Mouse (Mus musculus) R1 (cell line): ENCODE data around the gene 9230112D13Rik.

Experiments
- DNase-seq: peaks from one replicate; pipeline ENCODE4 v3.0.0-alpha.2; 2018; ENCODE audit warnings: low read depth, low spot score

Gene 9230112D13Rik

DNA sequence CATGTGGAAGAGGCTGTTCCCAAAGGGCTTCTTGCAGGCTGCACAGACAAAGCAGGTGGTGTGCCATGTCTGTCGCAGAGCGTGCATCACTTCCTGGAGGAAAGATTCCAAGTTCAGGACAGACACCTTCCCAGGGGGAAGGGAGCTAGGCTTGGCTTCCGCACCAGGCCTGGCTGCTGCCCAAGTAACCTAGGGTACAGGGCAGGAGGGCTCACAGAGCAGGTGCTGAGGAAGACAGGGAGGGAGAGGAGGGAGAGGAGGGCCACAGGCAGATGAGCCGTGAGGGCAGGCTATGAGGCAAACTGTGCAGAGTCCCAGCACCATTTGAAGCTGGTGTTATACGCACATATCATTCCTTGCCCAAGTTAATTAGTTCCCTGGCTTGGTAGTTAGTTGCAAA, 19.3 kb upstream of the 9230112D13Rik start:
- DNase-seq = peak; percentile 22

DNA sequence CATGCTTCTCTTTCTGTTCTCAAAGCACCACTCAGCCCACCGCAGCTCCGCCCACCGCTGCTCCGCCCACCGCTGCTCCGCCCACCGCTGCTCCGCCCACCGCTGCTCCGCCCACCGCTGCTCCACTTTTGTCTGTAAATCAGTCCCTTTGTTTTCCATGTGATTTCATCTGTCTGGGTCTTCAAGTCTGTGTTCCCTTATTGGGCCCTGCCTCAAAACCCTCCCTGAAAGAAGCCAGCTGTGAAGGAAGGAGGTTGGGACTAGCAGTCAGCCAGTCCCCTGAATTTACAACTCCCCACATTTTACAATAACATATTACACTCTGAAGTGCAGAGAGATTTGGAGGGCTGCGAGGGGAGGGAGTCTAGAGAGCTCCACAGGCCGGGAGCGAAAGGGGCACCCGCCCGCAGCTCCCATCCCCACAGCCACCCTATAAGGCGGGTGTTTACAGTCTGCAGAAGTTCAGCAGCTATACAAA, 18.1 kb upstream of the 9230112D13Rik start:
- peak; percentile 80 for DNase-seq

DNA sequence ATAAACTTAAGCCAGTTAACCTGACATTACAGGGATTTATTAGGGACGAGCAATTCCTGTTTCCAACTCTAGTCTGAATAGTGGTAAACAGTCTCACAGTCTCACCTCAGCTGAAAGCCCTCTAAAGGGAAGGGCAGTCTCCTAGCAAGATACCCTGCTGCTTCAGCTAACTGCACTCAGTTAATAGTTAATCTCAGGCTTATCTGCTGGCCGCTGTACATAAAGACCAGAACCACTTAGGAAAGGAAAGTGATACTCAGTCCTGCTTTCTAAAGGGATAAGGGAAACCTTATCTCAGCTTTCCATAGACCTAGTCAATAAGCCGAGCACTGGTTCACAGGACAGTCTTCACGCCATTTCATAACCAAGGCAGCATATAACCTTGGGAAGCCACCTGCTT, 13.3 kb upstream of the 9230112D13Rik start:
- DNase-seq = no peak

DNA sequence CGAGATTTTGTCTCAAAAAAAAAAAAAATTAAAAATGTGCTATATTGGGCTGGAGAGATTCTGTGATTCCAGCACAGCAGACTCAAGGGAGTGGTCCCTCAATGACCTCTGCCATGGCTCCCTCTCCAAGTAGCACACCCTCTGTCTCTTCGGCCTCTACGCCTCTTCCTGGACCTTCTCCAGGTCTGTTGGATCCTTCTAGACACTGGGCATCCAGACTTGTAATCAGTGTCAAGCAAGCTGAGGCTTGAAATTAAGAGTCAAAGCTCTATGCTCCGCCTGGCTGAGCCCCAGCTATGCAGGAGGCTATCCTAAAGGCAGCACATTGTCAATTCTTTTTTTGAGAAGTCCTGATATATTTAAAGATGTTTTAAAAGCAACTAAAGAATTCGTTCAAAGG, 10.9 kb upstream of the 9230112D13Rik start:
- no peak for DNase-seq

DNA sequence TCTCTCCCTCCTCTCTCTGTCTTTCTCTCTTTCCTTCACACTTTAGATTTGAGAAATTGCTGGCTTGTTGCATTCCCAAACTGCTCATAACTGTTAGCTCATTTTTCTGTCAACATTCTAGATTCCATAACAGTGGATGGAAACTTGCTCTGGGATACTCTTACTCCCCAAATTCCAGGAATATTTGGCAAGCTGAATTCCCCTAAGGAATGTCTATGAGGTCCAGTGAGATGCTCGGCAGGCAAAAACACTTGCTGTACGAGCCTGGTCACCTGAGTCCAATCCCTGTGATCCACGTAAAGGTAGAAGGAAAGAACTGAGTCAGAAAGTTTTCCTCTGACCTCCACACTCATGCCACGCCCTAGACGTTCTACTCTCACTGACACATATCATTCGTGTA, 9.9 kb upstream of the 9230112D13Rik start:
- no peak for DNase-seq

DNA sequence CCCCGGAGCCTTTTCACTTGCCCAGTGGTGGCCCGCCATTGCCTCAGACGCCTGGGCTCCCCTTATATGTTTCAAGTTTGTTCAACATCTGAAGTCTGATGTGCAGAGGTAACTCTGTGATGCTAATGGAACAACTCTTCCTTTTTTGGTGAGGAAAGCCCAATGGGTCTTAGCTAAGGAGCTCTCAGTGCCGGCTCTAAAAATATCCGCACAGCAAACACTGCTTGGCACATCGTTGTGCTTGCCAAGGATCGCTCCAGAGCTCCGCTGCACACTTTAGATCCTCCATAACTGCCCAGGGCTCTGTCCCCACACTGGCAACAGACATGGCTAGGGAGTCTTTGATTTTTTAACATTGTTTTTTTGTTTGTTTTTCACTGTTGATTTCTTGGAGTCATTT, 6.2 kb upstream of the 9230112D13Rik start:
- DNase-seq = no peak

DNA sequence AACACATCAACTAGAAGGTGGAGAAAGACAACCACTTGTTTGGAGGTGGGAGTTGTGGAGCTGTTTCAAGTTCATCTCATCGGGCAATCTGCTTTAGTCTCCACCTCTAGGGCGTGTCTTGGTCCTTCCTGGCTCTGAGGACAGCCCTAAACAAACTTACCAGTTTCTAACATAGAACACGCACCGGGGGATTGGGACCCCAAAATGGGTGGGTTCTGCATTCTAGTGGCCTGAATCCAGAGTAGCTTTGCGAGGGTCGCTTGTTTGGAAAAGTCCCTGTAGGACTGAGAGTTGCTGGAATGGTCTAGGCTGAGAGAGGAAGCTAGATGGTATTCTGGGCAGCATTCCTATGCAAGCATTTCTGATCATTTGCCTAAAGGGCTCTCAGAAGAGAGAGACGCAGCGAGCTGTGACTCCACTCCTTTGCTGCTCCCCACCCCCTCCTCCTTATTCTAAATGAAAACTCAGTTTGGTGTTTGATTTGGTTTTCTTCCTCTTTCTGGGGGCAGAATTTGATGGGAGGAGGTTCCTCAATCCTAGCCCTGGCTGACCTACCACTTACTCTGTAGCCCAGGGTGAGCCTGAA, 4.5 kb downstream of the 9230112D13Rik start:
- DNase-seq = no peak

DNA sequence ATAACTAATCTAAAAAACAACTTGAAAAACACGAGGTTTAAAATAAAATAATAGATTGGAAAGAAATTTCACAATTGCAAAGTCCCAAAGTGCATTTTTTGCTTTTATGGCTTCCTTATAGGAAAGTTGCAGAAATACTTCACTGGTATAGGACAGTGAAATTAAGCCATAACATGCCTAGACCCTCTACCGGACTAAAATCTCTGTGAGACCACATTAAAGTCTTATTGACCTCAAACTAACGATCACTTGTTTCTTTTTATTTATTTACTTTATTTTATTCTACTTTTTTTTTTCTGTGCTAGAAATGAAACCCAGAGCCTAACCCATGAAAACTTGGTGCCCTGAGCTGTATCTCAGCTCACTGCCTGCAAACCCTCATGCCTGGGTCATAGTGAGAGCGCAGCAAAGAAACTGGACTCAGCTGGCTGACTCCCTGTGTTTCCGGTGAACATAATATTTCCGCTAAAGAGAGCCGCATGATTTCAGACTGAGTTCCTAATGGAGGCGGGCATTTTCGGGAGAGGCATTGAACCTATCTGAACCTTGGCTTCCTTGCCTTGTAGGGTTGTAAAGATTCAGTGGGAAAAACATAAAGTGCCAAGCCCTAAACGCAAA, 5.5 kb downstream of the 9230112D13Rik start:
- DNase-seq = no peak

DNA sequence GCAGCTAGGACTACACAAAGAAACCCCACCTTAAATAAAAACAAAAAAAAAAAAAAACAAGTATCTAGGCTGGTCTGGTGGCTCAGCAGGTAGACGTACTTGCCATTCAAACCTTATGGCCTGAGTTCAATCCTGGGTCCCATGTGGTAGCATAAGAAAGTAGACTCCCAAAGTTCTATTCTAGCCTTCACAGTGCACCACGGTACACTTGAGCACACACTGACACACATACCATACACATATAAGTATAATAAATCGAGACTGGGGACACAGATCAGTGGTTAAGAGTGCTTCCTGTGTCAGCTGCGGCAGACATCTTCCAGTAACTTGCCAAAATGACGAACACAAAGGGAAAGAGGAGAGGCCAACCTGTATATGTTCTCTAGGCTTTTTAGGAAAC, 6.7 kb downstream of the 9230112D13Rik start:
- DNase-seq = no peak

DNA sequence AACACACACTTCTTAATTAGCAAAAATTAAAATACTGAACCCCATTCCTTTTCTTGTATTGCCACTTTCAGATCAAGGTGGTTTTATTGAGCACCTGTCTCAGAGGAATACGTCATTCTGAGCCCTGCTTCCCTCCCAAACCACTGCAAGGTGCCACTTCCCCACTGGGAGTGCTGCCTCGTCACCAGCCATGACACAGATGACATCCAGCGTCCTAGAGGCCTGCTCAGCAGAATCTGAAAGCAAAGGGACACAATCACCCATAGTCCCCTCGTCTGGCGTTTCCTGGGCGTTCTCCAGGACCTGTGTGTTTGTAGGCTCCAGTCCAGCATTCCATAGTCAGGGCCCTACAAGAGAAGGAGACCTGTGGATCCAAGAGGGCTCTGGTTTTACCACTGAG, 8.5 kb downstream of the 9230112D13Rik start:
- no peak for DNase-seq

DNA sequence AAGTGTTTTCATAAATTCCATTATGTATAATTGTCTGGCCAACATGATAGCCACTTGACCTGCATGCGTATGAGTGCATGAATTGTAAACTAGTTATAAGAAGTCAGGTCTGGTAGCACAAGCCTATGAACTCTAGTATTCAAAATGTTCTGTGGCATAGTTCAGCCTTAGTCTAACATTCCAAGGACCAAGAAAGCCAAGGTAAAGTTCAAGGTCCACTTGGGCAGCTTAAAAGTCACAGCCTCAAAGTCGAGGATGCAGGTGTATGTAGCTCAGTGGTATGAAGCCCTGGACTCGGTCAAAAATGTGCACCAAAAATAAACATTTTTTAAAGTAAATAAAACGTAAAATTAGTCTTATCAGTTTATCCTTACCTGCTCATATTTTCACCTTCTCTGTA, 10.0 kb downstream of the 9230112D13Rik start:
- no peak for DNase-seq

DNA sequence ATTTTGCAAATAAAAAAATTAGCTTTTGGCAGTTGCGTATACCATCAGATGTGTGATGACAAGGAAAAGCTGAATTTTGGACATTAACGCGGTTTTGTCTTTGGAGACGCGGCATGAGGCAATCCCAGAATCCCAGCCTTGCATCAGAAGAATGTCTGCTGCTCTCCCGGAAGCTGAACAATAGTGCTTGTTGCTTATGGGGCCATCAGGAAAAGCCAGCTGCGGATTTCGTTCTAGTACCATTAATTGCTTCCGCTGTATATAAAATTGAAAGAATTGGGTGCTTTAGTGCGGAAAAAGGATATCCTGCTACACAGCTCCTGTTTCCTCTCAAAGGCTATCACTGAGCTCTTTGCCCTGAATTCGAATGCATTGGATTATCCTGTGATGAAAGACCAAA, 10.7 kb downstream of the 9230112D13Rik start:
- no peak for DNase-seq

DNA sequence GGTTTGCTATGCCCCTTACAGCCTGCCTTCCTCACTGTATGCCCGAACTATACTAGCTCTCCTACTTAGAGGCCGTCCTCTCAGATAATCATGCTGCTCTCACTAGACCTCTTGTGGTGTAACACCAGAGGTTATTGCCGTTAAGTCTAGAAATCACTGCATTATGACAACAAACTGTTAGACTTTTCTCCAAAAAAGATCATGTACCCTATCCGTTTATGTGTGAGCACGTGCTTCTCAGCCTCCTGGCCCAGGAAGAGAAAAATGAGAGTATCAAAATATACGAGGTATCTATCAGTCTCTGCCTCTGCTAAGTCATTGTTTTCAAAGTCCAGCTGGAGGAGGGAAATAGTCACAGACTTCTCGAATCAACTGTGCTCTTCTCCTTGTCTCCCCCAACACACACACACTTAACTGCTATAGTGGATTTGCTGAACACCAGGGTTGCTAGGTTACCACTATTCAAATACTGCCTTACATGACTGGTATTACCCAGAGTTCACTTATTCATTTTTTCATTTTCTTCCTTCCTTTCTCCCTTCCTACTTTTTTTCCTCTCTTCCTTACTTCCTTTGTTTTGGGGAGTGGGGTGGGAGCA, 13.7 kb downstream of the 9230112D13Rik start:
- DNase-seq = no peak

DNA sequence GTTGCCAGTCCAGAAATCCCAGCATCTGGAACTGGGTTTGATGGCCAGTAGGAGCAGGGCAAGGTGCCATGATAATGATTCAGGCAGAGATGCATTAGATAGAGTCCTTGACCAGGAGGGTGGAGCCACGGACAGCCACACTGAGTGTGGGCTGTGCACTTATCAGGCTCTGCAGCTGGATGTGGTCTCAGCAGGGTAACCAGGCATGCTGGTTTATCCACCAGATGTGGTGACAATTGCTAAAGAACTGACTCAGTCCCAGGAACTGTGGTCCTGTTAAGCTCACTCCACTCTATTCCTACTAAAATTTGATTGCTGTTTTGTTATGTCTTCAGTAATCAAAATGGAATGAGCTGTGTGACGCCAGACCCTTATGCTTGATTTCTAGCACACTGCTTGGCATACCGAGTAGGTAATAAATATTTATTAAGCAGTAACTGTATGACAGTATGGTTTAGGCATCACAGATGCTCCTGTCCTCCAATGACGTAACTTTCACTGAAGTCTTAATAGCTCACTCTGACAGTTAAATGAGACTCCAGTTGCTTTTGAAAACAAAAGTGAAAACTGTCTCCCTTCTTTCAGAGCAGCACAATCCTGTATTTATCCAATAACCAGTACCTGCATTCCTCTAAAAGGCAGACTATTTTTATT, 14.3 kb downstream of the 9230112D13Rik start:
- DNase-seq = no peak

DNA sequence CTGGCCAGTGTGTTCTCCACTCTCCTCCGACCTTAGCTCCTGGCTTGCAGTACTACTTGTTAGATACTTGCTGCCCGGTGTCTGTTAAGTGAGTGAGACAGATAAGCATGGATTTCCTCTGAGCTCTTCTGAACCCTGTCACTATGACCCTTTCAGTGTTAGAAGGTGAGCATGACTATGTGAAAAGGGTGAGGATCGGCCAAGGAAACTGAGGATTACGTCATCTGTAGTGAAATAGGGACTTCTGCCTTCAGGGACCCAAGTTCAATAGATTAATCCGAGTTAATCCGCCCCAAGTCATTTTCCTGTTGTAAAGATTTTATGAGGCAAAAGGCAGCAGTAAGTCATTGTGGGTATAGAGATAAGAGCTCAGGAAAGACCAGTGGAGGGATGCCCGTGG, 17.3 kb downstream of the 9230112D13Rik start:
- DNase-seq = no peak

DNA sequence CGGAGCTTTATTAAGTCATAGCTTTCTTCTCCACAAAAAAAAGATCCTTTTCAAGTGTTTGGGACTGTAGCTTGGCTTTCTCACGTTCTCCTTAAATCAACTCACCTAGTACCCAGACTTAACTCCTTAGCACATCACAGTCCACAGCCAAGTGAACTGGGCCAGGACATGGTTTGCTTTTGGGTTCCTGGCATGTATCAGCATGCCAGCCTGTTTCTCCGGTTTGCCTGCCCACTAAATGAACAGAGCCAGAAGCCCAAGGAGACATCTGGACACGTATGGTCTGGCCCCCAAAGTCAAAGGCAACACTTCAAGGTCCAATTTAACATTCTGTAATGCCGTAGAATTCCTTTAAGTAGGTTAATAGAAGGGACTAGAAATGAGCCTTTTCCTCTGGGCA, 18.2 kb downstream of the 9230112D13Rik start:
- DNase-seq = no peak

DNA sequence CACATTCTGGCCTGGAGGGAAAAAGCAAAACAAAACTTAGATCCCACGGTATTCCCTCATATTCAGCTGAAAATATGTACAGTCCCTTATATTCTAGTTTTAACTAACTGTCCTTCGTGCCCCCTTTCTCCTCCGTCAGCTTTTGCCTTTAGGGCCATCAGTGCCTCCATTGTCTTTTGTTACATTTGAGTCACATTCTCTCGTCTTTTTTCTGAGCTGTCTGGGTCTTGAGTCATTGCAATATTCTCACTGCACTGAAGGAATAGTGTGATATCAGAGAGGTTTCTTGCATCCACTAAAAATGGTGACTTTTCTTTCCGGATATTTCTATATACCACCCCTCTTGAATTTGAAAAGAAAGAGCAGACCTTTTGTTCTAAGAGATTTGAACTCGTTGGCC, 18.8 kb downstream of the 9230112D13Rik start:
- no peak for DNase-seq

DNA sequence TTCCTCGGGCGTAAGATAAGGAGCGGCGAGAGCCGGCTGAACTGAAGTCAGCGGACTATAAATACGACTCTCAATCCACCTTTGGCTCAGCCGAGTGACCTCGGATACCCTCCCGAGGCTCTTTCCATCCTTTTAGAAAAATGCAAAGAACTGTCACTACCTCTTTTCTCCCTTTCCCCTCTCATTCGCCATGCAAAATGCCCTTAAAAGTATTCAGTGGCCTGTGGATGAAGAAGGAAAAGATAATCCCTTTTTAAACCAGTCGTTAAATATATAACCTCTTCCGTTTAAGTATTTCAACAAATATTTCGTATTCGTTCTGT, 19.3 kb downstream of the 9230112D13Rik start, which contains the start of gene Bmpr1a:
Bmpr1a (minus strand) TSS at position 17 of the 323 bp plus-strand sequence.
- DNase-seq = no peak

DNA sequence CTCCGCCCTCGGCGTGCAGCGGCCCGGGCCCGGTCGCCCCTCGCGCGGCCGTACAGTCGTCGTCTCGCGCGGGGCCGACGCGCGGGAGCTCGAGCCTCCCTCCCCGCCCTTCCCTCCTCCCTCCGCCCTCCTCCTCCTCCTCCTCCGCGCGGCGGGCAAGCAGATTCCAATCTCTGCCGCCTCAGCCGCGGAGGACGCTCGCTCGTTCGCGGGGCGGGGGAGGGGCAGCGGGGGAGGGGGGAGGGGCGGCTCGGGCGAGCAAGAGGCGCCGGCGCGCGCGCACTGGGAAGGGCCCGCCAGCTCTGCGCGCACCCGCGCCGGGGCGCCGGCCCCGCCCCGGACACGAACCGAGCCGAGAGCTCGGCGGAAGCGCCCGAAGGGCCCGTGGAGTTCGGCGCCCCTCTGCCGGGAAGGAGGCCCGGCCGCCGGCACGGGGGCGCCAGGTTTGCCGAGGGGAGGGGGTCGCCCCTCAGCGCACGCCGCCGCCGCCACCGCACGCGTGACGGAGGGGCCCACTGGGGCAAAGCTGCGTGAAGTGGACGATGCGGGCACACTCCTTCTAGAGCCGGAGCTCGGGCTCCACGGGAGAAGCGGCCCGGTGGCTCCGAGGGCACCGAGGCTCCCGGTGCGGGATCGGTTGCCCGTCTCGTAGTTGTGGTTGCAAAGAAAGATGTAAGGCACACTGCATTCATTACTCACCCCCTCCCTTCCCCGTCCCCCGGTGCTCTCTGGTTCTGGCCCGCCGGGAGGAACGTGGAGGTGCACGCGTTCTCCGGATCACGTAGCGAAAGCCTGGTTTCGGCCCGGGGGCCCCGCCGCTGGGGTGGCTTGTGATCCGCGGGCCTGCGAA, 19.9 kb downstream of the 9230112D13Rik start:
- peak; percentile 76 for DNase-seq

DNA sequence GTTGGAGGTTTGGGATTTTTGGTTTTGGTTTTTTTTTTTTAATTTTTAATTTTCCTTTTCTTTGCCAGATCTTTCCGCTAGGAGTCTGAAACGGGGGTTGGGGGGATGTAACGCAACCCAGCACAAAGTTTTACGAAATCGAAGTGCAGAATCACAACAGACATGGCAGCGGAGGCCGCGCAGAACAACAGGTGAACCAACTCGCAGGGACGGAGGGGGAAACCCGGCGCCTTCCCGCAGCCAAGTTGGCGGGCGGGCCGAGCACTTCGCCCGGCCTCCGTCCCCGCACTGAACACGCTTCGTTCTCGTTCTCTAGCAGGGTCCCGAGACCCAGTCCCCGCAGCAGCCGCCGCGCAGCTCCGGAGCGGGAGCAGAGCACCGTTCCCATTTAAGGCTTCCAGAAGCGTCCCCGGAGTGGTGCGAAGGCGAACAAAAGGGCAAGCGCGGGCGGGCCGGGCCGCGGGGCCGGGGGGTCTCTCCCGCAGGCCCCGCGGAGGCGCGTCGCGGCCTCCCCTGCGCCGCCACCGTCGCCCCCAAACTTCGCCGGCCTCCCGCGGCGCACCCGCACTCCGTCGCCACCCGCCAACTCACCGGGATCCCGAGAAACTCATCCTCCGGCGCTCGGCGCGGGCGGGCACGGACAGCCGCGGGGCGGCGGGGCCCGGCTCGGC, 20.7 kb downstream of the 9230112D13Rik start:
- DNase-seq = peak; percentile 67

DNA sequence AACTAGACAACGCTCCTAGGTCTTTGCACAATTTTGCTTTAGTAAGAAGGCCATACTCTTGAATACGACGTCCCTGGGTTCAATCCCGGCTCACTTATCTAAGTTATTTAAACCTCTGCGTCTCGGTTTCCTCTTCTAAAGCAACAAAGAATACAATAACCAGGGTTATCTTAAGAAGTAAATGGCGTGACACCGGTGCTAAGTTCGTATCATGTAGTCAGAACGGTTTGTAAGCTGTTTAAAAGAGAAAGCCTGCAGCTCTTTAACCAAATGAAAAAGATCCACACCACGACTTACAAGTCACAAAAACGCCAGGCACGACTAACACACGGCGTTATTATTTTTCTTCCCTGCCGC, 21.2 kb downstream of the 9230112D13Rik start:
- DNase-seq = no peak
